Mouse (Mus musculus) small intestine, adult 2 months (tissue): ENCODE measurements around the gene Dab1.

Source experiments
- CTCF ChIP-seq: fragments of 200-500 bp; IDR thresholded peaks from 2 replicates; pipeline ENCODE4 v1.5.1; 2012; ENCODE audit warnings: low read depth, mild to moderate bottlenecking, control low read depth, inconsistent platforms, low read length, moderate library complexity, mixed read lengths; ENCODE audit not compliant: insufficient replicate concordance, insufficient read length; ENCODE audit errors: extremely low read depth
- POLR2A ChIP-seq: fragments of 200-500 bp; IDR thresholded peaks from 2 replicates; pipeline ENCODE4 v1.6.1; 2012; ENCODE audit warnings: low read depth, mild to moderate bottlenecking, control low read depth, inconsistent platforms, low read length, moderate library complexity

DNA sequence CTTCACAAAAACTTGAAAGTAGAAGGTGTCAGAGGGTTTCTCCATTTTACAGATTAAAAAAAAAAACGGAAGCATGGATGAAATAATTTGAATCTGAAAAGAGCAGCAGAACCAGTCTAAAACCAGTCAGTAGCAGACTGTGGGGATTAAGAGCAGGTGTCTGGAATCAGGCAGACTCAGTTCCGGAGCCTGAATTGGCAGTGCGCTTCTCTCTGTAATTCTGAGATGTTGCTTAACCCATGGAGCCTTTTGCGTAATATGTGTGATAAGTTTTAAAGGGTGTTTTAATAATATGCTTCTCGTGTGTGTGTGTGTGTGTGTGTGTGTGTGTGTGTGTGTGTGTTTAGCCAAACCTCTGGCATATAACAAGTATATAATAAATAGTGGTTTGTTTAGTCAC, 587.5 kb downstream of the Dab1 start:
- no peak for TF ChIP-seq POLR2A
- no peak for TF ChIP-seq CTCF
